Mouse (Mus musculus): ENCODE results near the gene Lrpap1. TPM values are rescaled to one million over a fixed set of nuclear protein-coding genes. Genes with fewer than 3 reads are reported as not detected.

Lrpap1 gene
- polyA plus RNA-seq, 1 experiment from 2014 or later: 145 TPM

DNA sequence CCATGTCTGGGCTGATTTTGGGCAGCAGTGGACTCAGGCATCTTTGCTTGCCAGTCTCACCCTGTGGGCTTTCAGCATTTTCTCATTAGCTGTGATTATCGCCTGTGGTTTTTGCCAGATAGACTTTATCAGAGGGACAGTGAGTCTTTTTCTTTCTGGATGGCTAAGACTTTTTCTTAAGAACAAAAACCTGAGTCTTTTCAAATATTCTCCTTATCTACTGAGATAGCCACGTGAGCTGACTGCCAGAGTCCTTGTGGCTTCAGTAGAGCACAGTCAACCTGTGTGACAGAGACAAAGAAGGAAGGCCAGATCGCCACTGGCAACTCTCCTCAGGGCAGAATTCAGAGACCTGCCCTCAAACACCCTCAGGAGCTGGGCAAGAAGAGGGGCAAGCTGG, 12.1 kb upstream of the Lrpap1 start:
- H3K36me3 ChIP-seq: no peaks in the 10 kb centered on the region
- H3K9ac ChIP-seq: no peak overlapping the region
- ATAC-seq (ENCODE audit: borderline replicate concordance, extremely low read depth, low FRiP score, low TSS enrichment): no peak
- H3K4me1 ChIP-seq: no peaks in the 10 kb centered on the region
- no peak overlapping the region for H3K4me3 ChIP-seq
- WGBS: 53% methylated on average over 3 of the region's 3 CpGs
- H3K4me2 ChIP-seq: no peak overlapping the region
- no peaks in the 10 kb centered on the region; the same call in 1 of the 2 replicates for H3K27me3 ChIP-seq
- H3K27ac ChIP-seq: no peak overlapping the region
- no peaks in the 10 kb centered on the region for H3K9me3 ChIP-seq

DNA sequence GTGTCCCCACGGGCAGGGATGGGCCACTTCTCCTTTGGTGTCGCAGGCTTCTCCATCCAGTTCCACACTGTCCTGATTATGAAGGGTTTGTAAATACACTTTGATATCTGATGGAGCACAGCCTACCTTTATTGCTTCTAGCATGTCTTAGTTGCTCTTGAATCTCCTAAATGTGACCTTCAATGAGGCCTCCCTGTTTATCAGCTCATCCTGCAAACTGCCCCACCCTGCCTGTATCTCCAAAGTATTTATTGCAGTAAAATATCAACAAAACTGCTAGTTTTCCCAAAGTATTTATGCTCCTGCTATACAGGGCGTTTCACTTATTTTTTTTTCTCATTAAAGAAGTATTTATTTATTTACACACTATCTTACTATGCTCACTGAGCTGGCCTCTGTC, 10.4 kb upstream of the Lrpap1 start:
- no peak for ATAC-seq (ENCODE audit: borderline replicate concordance, extremely low read depth, low FRiP score, low TSS enrichment)
- Histone ChIP-seq H3K4me1 (no peaks in the 10 kb centered on the region), H3K9me3 (no peaks in the 10 kb centered on the region), H3K4me2 (no peak overlapping the region), H3K27ac (no peak overlapping the region), H3K4me3 (no peak overlapping the region), H3K36me3 (no peaks in the 10 kb centered on the region), H3K27me3 (no peaks in the 10 kb centered on the region; the same call in 1 of the 2 replicates), H3K9ac (no peak overlapping the region)
- WGBS: 71% methylated on average over 3 of the region's 3 CpGs

DNA sequence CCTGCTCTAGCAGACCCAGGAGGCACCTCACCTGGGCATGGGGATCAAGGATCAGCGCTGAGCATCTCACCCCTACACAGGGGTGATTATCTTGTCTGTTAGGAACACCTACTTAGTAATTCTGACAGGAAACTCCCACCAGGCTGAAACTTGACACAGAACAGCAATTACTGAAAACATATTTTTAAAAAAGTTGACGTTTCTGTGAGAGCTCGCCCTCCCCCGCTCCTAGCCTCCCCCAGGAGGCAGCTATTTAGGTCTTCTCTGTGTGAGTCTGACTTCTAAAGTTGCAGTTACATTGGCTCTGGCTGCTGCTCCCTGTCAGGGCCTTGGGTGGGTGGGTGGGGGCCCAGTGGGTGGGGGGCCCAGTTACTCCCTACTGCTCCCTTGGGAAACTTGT, 6.9 kb upstream of the Lrpap1 start:
- H3K4me2 ChIP-seq: no peak overlapping the region
- H3K36me3 ChIP-seq: no peaks in the 10 kb centered on the region
- H3K4me1 ChIP-seq: no peaks in the 10 kb centered on the region
- WGBS: 47% methylated on average over 4 of the region's 4 CpGs
- no peaks in the 10 kb centered on the region for H3K9me3 ChIP-seq
- H3K9ac ChIP-seq: no peak overlapping the region
- H3K27me3 ChIP-seq: no peaks in the 10 kb centered on the region
- no peak overlapping the region for H3K4me3 ChIP-seq
- no peak for ATAC-seq (ENCODE audit: borderline replicate concordance, extremely low read depth, low FRiP score, low TSS enrichment)
- H3K27ac ChIP-seq: no peak overlapping the region

DNA sequence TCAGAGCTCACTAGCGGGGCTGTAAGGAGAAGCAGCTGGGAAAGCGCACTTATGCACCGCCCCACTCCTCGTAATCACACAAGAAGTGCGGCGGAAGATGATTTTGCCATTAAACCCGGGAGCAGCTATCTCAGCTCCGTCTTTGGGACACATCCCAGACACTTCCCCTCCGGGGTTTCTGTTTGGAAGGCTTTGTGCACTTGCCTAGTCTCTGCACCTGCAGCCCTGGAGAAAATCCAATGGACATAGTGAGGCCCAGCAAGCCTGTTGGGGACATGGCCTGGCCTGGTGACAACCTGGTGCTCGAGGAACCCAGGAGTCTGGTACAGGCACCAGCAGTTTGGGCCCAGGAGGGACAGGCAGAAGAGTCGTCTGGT, 344 bp upstream of the Lrpap1 start:
- Histone ChIP-seq H3K36me3 (peaks cover 15% of the 10 kb centered on the region), H3K27ac (no peak overlapping the region; the same call in 1 of the 2 replicates), H3K27me3 (no peaks in the 10 kb centered on the region), H3K9ac (peak overlapping the region; percentile 35), H3K4me3 (peak overlapping the region; percentile 58), H3K4me1 (peaks cover 26% of the 10 kb centered on the region), H3K9me3 (no peaks in the 10 kb centered on the region), H3K4me2 (peak overlapping the region; percentile 83)
- peak; percentile 57 for ATAC-seq (ENCODE audit: borderline replicate concordance, extremely low read depth, low FRiP score, low TSS enrichment)
- 7% methylated on average over 11 of the region's 11 CpGs for WGBS

DNA sequence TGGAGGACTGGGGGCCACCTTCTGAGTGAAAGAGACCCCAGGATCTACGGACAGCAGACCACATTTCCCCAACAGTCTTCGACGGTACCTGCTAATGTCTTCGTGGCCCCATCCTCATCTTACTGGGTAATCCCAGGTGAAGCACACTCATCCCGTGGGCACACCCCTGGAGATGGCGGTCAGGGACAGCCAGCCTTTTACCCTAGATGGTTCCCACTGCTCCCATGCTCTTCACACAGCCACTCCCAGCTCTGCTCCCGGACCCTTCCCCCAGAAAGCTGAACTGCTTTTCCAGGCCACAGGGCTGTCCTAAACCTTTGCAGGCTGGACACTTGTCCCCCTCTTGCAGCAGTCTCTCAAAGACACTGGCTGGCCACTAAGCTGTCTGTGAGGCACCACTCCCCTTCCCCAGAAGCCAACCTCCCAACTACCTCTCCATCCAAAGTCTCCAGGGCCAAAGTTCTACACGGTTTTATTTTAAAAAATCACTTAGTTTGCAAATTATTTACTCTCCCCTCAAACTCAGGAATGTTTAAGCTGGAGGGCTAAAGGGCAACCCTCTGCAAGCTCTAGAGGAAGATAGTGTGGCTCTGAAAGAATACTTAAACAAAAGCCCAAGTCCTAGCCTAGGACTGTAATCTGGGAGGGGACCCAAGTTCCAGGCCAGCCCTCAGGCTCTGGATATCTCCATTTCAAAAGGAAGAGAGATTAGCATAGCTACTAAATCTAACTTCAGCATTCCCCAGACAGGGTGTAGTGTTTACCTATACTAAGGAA, 1.2 kb downstream of the Lrpap1 start:
- H3K27me3 ChIP-seq: no peaks in the 10 kb centered on the region
- no peak for ATAC-seq (ENCODE audit: borderline replicate concordance, extremely low read depth, low FRiP score, low TSS enrichment)
- peaks cover 24% of the 10 kb centered on the region for H3K36me3 ChIP-seq
- peak overlapping the region; percentile 83 for H3K4me2 ChIP-seq
- peak overlapping the region; percentile 40; the same call in 1 of the 2 replicates for H3K27ac ChIP-seq
- peak overlapping the region; percentile 19; the same call in 1 of the 2 replicates for H3K9ac ChIP-seq
- H3K9me3 ChIP-seq: no peaks in the 10 kb centered on the region
- peaks cover 26% of the 10 kb centered on the region for H3K4me1 ChIP-seq
- 50% methylated on average over 8 of the region's 8 CpGs for WGBS
- H3K4me3 ChIP-seq: peak overlapping the region; percentile 58

DNA sequence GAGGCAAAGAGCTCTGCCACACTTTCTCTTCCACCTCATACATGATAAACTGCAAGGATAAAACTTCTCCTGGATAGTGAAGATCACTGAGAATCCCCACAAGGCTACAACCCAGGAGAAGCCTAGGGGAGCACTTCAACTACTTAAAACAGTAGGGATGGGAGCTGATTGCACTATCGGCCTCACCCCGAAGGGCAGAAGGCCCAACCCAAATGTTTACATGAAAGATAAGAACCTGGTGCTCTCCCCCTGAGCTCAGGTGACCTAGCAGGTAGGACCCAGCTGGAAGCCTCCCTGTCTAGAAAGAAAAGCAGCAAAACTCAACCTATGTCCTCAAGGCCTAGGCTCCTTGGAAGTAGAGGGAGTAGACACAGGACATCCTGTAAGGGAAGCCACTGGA, 2.0 kb downstream of the Lrpap1 start:
- no peak for ATAC-seq (ENCODE audit: borderline replicate concordance, extremely low read depth, low FRiP score, low TSS enrichment)
- peak overlapping the region; percentile 83 for H3K4me2 ChIP-seq
- no peaks in the 10 kb centered on the region for H3K27me3 ChIP-seq
- no peak overlapping the region for H3K27ac ChIP-seq
- peak overlapping the region; percentile 58 for H3K4me3 ChIP-seq
- H3K36me3 ChIP-seq: peaks cover 32% of the 10 kb centered on the region
- peaks cover 26% of the 10 kb centered on the region for H3K4me1 ChIP-seq
- no peaks in the 10 kb centered on the region for H3K9me3 ChIP-seq
- 38% methylated on average over 2 of the region's 2 CpGs for WGBS
- H3K9ac ChIP-seq: peak overlapping the region; percentile 19; the same call in 1 of the 2 replicates

DNA sequence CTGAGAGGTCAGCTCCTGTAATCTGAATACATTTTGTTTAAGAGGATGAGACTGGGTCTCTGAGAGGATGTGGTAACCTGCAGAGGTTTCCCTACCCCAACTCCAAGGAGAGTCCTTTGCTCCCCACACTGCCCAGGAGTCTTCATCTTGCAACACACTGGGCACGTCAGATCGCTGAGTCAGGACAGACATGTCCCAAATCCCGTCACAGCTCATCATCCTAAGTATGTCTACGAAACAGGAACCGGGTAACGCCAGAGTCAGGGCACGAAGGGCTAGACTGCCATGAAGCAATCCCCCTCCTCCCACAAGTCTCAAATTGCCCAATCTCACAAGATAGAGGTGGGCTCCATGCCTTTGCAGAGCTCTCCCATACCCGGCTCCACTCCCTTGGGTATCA, 2.5 kb downstream of the Lrpap1 start:
- Histone ChIP-seq H3K27me3 (no peaks in the 10 kb centered on the region), H3K4me3 (no peak overlapping the region), H3K9me3 (no peaks in the 10 kb centered on the region), H3K4me1 (peaks cover 26% of the 10 kb centered on the region), H3K27ac (no peak overlapping the region), H3K36me3 (peaks cover 37% of the 10 kb centered on the region), H3K9ac (no peak overlapping the region), H3K4me2 (peak overlapping the region; percentile 83)
- 62% methylated on average over 8 of the region's 8 CpGs for WGBS
- no peak for ATAC-seq (ENCODE audit: borderline replicate concordance, extremely low read depth, low FRiP score, low TSS enrichment)

DNA sequence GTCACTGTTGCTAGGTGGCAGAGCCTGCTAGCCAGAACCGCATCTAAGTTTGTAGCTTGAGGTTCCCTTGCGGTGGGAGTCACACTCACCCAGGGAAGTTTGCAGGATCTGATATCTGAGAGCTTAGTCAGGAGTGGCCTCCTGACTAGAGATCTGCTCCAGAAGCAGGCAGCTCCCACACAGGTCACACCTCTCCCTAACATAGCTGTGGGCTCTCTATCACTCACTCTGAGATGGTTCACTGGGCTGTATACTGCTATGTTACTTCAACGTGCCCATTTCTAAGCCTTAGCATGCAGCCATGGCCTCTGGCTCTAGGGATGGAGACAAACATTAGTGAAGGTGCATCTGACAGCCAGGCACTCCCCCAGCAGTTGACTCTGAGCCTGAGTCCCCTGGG, 13.9 kb downstream of the Lrpap1 start:
- no peak overlapping the region for H3K27ac ChIP-seq
- no peak overlapping the region for H3K4me3 ChIP-seq
- H3K4me2 ChIP-seq: no peak overlapping the region
- no peak overlapping the region for H3K9ac ChIP-seq
- no peaks in the 10 kb centered on the region for H3K9me3 ChIP-seq
- no peaks in the 10 kb centered on the region for H3K4me1 ChIP-seq
- H3K36me3 ChIP-seq: peaks cover 46% of the 10 kb centered on the region
- 80% methylated on average over 3 of the region's 3 CpGs for WGBS
- H3K27me3 ChIP-seq: no peaks in the 10 kb centered on the region
- ATAC-seq (ENCODE audit: borderline replicate concordance, extremely low read depth, low FRiP score, low TSS enrichment): no peak

DNA sequence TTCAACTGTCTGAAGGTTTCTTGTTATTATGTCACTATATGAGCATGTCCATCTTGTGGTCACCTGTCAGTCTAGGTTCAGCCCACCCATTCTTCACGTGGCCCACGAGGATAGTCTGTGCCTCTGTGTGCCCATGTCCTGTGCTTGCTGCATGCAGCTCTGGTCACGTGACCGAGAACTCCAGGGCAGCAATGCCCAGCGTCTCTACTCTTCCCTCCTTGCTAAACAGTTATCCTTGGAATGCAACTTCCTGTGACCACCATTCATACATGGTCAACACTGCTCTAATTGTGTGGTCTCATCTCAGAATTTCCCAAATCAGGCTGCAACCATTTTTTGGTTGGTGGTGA, 16.0 kb downstream of the Lrpap1 start:
- 72% methylated on average over 5 of the region's 5 CpGs for WGBS
- Histone ChIP-seq H3K4me1 (no peaks in the 10 kb centered on the region), H3K36me3 (peaks cover 26% of the 10 kb centered on the region), H3K9ac (no peak overlapping the region), H3K4me2 (no peak overlapping the region), H3K27me3 (no peaks in the 10 kb centered on the region), H3K27ac (no peak overlapping the region), H3K4me3 (no peak overlapping the region), H3K9me3 (no peaks in the 10 kb centered on the region)
- no peak for ATAC-seq (ENCODE audit: borderline replicate concordance, extremely low read depth, low FRiP score, low TSS enrichment)

DNA sequence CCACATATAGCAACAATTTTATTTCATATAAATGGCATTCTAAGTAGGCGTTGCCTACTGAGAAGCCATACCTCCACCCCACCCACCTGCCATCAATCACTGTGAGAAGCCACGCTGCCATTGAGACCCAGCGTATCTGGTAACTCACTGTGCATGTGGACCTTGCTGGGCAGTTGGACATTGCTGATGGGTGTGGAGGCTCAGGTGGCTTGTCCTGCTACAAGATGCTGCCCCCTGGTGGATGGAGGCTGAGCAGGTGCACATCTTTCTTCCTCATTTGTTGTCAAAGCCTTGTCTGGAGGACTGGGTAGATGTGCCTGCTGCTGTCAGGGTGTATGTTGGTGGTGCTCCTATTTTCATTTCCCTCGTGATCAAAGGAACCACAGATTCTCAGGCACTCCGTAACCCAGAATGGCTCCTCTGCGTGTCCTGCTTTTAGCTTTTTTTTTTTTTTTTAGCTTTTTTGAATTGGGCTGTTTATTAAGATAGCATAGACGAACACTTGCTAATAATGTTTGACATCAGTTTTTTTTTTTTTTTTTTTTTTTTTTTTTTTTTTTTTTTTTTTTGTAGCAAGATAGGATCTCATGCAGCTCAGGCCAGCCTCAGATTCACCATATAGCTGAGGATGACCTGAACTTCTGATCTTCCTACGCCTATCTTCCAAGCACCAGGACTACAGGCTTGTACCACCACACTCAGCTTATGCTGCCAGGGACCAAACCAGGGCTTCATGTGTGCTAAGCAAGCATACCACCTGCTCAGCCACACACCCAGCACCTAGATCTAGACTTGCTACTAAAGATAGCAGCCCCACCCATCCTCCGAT, 16.6 kb downstream of the Lrpap1 start:
- WGBS: 64% methylated on average over 9 of the region's 9 CpGs
- no peak overlapping the region for H3K4me2 ChIP-seq
- no peak overlapping the region for H3K4me3 ChIP-seq
- no peaks in the 10 kb centered on the region for H3K27me3 ChIP-seq
- 0 out of 2 replicates have a peak, but pooled peaks have one; percentile 16 for ATAC-seq (ENCODE audit: borderline replicate concordance, extremely low read depth, low FRiP score, low TSS enrichment)
- H3K27ac ChIP-seq: no peak overlapping the region
- no peaks in the 10 kb centered on the region for H3K9me3 ChIP-seq
- no peaks in the 10 kb centered on the region for H3K4me1 ChIP-seq
- peaks cover 23% of the 10 kb centered on the region for H3K36me3 ChIP-seq
- H3K9ac ChIP-seq: no peak overlapping the region

DNA sequence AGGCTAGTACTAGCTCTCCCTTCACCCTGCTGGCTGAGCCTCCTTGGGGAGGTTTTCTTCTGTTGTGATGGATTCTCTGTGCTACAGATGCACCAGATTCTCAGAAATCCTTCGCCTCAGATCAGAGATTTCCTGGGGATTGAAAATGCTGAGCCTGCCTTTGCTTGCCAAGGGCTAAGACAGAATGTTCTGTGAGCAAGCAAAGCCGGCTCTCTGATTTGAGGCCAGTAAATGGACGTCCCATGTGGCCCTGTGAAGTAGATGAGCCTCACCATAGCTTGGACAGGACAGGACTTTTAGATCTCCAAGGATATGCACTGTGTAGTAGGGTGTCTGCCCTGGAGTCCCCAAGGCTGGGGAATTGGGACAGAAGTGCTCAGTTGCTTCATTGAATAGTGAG, 20.7 kb downstream of the Lrpap1 start:
- WGBS: 74% methylated on average over 3 of the region's 3 CpGs
- no peaks in the 10 kb centered on the region for H3K36me3 ChIP-seq
- H3K9me3 ChIP-seq: no peaks in the 10 kb centered on the region
- ATAC-seq (ENCODE audit: borderline replicate concordance, extremely low read depth, low FRiP score, low TSS enrichment): no peak
- H3K4me3 ChIP-seq: no peak overlapping the region
- no peaks in the 10 kb centered on the region for H3K4me1 ChIP-seq
- H3K27ac ChIP-seq: no peak overlapping the region
- no peaks in the 10 kb centered on the region for H3K27me3 ChIP-seq
- no peak overlapping the region for H3K9ac ChIP-seq
- H3K4me2 ChIP-seq: no peak overlapping the region

DNA sequence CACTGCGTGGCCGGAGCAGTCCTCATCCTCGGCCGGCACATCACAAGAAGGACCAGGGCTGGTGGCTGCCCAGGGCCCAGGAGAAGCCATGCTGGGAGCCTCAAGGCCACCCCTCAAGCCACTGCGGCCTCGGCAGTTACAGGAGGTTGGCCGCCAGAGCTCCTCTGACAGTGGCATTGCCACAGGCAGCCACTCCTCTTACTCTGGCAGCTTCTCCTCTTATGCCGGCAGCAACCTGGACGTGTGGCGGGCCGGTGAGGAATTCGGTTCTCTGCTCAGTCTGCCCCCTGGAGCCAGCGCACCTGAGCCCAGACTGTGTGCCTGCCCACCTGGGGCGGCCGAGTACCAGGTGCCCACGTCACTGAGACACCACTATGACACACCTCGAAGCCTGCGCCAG, 26.5 kb downstream of the Lrpap1 start:
- Histone ChIP-seq H3K4me1 (no peaks in the 10 kb centered on the region), H3K27me3 (peaks cover 14% of the 10 kb centered on the region; the same call in 1 of the 2 replicates), H3K4me3 (no peak overlapping the region), H3K9me3 (no peaks in the 10 kb centered on the region), H3K9ac (no peak overlapping the region), H3K36me3 (no peaks in the 10 kb centered on the region), H3K4me2 (no peak overlapping the region), H3K27ac (no peak overlapping the region)
- ATAC-seq (ENCODE audit: borderline replicate concordance, extremely low read depth, low FRiP score, low TSS enrichment): 0 out of 2 replicates have a peak, but pooled peaks have one; percentile 5
- 34% methylated on average over 18 of the region's 18 CpGs for WGBS

Measured in lung, embryonic 15.5 days (tissue).